Mouse (Mus musculus) neural tube, embryonic 14.5 days (tissue): Measurements from ENCODE around the gene Pde7b. TPM values are rescaled to one million over a fixed set of nuclear protein-coding genes. Genes with fewer than 3 reads are reported as not detected.
A peak's percentile ranks its signal among the peaks of the same experiment; 100 is the strongest.

ENCODE experiments used
- ATAC-seq: fragments of 200-750 bp; cut with Nextera tagmentation; 2 replicates; pipeline ENCODE4 v1.8.0; 2017; ENCODE audit warnings: low read depth, mild to moderate bottlenecking, moderate TSS enrichment, moderate library complexity
- H3K27ac ChIP-seq: fragments of 300-500 bp; sonication (generic); 2 replicates; pipeline ENCODE4 v1.5.1; 2014; ENCODE audit warnings: low read depth, mild to moderate bottlenecking, control low read depth, low read length, moderate library complexity, mixed read lengths
- H3K27me3 ChIP-seq: fragments of 300-500 bp; sonication (generic); 2 replicates; pipeline ENCODE4 v1.6.1; 2014; ENCODE audit warnings: low read length; ENCODE audit not compliant: control insufficient read depth, insufficient read depth
- H3K36me3 ChIP-seq: fragments of 300-500 bp; sonication (generic); 2 replicates; pipeline ENCODE4 v1.6.1; 2014; ENCODE audit warnings: low read length, mixed read lengths; ENCODE audit not compliant: control insufficient read depth, insufficient read depth
- H3K4me1 ChIP-seq: fragments of 300-500 bp; sonication (generic); 2 replicates; pipeline ENCODE4 v1.6.1; 2014; ENCODE audit warnings: low read length; ENCODE audit not compliant: control insufficient read depth, insufficient read depth
- H3K4me2 ChIP-seq: fragments of 300-500 bp; sonication (generic); 2 replicates; pipeline ENCODE4 v1.6.1; 2014; ENCODE audit warnings: mild to moderate bottlenecking, low read depth, low read length, control low read depth
- H3K4me3 ChIP-seq: fragments of 300-500 bp; sonication (generic); 2 replicates; pipeline ENCODE4 v1.5.1; 2014; ENCODE audit warnings: low read depth, low read length, control low read depth, mixed read lengths
- H3K9ac ChIP-seq: fragments of 300-500 bp; sonication (generic); replicated peaks from 2 replicates; pipeline ENCODE4 v1.6.1; 2014; ENCODE audit warnings: low read depth, mild to moderate bottlenecking, control low read depth, low read length, mixed read lengths
- H3K9me3 ChIP-seq: fragments of 300-500 bp; sonication (generic); 2 replicates; pipeline ENCODE4 v1.6.1; 2016; ENCODE audit warnings: low read length; ENCODE audit not compliant: control insufficient read depth
- WGBS: fragments of 180-500 bp; shearing (Covaris S2); extraction: QIAGEN DNeasy Blood & Tissue Kit; methylation state at CpG from one replicate; pipeline ENCODE4 v1.1.7; 2014; 5-methylcytosine and 5-hydroxymethylcytosine counted together
- polyA plus RNA-seq: library from polyadenylated mRNA; unstranded; fragments of >200 nt; fragmentation: Nextera tagmentation; extraction: Ambion mirVana; gene quantifications from 2 replicates; pipeline ENCODE4 v1.2.1, GENCODE M21; 2014

Gene Pde7b
- polyA plus RNA-seq = 2.7 and 3.2 TPM in 2 replicates

DNA sequence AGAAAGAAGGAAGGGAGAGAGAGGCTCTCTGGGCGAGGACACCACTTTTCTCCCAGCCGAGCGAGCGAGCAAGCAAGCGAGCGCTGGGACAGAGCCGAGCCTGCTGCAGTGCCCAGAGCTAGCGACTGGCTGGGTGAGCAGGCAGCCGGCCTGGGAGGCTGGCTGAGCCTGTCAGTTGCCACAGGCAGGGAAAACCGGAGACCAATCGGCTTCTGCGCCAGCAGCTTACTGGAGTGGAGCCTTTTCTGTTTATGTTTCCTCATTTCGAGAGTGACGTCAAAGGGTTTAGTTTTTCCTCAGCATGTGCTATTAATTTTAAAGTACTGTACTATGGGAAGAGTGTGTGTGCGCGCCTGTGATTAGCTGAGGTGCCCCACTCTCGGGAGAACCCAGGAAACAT, at the start of gene Pde7b:
TSS of gene Pde7b (minus strand) at position 173 of the 400 bp plus-strand sequence.
- H3K27ac ChIP-seq = 0 out of 2 replicates have a peak within 1 kb of the TSS, but pooled peaks have one; percentile 28
- H3K4me2 ChIP-seq = peak within 1 kb of the TSS; percentile 52
- no peaks in the 10 kb centered on the region for H3K4me1 ChIP-seq
- H3K36me3 ChIP-seq = no peaks in the 10 kb centered on the region
- peak; percentile 91; the same call in 1 of the 2 replicates for ATAC-seq
- H3K27me3 ChIP-seq = no peaks in the 10 kb centered on the region
- H3K9me3 ChIP-seq = no peaks in the 10 kb centered on the region
- H3K4me3 ChIP-seq = peak within 1 kb of the TSS; percentile 21
- 13% methylated on average over 17 of the region's 17 CpGs for WGBS
- peak within 1 kb of the TSS; percentile 25; the same call in 1 of the 2 replicates for H3K9ac ChIP-seq

DNA sequence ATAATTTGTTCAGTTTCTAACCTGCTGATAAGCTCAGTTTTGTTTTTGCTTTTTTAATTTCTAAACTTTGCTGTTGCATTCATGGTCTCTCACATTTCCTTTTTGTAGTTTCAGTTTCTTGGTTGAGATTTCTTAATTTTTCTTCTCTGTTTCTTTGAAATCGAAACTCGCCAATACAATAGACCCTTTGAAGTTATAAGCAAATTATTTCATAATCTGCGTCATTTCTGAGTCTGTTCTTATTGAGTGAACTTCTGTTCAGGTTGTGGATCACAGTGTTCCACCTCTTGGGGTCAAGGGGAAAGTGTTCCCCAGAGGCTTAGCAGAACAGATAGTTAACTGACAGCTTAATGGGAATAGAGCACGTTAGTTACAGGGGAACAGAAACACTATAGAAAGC, 47.2 kb upstream of the Pde7b start:
- no peaks in the 10 kb centered on the region for H3K36me3 ChIP-seq
- no peaks in the 10 kb centered on the region for H3K27me3 ChIP-seq
- 77% methylated on average over 4 of the region's 4 CpGs for WGBS
- H3K9me3 ChIP-seq = no peaks in the 10 kb centered on the region
- no peaks in the 10 kb centered on the region for H3K4me1 ChIP-seq
- H3K4me3 ChIP-seq = no peak overlapping the region
- no peak overlapping the region for H3K27ac ChIP-seq
- no peak overlapping the region for H3K9ac ChIP-seq
- no peak overlapping the region for H3K4me2 ChIP-seq
- ATAC-seq = no peak

DNA sequence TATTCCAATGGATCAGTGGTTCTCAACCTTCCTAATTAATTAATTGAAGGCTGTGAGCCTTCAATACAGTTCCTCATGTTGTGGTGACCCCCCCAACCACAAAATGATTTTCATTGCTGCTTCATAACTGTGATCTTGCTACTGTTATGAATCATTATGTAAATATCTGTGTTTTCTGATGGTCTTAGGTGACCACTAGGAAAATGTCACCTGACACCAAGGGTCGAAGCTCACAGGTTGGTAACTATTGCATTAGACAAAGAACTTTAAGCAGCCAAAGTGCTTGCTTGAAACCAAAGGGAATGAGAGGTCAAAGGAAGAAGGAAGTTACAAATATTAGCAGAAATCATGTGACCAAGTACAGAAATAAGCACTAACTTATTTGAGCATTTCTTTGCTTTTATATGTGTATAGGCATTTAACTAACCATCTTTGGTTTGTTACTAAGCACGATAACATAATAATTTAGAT, 45.6 kb upstream of the Pde7b start:
- ATAC-seq = no peak
- 94% methylated on average over 2 of the region's 2 CpGs for WGBS
- H3K4me3 ChIP-seq = no peak overlapping the region
- H3K27ac ChIP-seq = no peak overlapping the region
- no peaks in the 10 kb centered on the region for H3K9me3 ChIP-seq
- H3K36me3 ChIP-seq = no peaks in the 10 kb centered on the region
- no peak overlapping the region for H3K4me2 ChIP-seq
- H3K27me3 ChIP-seq = no peaks in the 10 kb centered on the region
- H3K4me1 ChIP-seq = no peaks in the 10 kb centered on the region
- no peak overlapping the region for H3K9ac ChIP-seq

DNA sequence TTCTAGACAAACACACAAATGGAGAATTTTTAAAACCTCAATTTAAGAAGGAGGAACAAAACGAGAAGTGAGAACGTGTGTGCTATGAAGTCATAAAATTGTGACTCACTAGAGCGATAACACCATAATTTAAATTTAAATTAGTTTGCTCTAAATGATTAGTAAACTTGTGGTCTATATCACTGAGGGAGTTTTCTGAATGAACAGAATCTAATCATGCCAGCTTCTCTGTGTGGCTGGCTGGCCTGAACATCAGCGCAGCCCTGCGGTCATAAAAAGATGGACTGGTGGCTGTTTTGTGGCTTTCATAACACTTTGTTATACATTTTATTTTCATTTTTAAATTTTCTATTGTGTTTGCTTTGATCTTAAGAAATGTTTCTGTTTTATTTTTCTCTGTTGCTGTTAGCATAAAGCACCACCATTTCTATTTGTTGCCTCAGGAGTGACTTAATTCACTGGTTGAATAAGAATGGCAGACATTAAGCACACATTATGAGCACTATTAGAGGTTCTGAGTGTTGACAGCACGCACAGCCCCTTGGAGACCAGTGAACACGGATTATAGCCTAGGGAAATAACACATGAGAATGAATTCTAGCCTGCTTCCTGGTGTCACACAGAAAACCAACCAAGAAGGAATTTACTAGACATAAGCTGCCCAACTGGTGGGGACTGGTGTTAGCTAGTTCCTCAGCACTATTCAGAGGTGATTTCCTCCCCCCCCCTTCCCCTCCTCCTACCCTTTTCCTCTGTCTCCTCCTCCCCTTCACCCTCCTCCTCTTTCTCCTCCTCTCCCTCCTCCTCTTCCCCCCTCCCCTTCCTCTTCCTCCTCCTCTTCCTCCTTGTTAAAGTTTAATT, 44.9 kb upstream of the Pde7b start:
- no peaks in the 10 kb centered on the region for H3K9me3 ChIP-seq
- ATAC-seq = peak; percentile 89
- no peak overlapping the region for H3K27ac ChIP-seq
- 47% methylated on average over 7 of the region's 7 CpGs for WGBS
- H3K27me3 ChIP-seq = no peaks in the 10 kb centered on the region
- no peaks in the 10 kb centered on the region for H3K36me3 ChIP-seq
- no peak overlapping the region for H3K9ac ChIP-seq
- no peak overlapping the region for H3K4me3 ChIP-seq
- H3K4me1 ChIP-seq = no peaks in the 10 kb centered on the region
- H3K4me2 ChIP-seq = no peak overlapping the region

DNA sequence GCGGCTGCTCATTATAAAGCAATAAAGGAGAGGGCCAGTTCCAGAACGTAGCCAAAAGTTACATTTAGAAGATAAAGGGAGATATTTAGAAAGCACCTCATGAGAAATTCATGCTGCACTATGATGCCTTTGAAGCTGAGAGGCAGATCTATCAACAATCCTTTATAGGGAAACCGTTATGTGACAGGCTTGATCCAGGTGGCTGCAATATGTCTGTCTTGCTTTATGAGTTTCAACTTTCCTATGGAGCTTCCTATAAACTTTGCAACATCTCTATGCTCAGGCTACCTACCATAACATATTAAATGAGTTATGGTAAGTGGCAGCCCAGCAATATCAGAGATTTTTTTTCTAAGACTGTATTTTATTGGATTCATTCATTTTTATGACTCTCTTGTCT, 39.5 kb upstream of the Pde7b start:
- H3K36me3 ChIP-seq = no peaks in the 10 kb centered on the region
- WGBS = 77% methylated on average over 3 of the region's 3 CpGs
- H3K4me3 ChIP-seq = no peak overlapping the region
- no peak overlapping the region for H3K9ac ChIP-seq
- no peaks in the 10 kb centered on the region for H3K27me3 ChIP-seq
- no peak overlapping the region for H3K27ac ChIP-seq
- ATAC-seq = no peak
- no peaks in the 10 kb centered on the region for H3K4me1 ChIP-seq
- no peak overlapping the region for H3K4me2 ChIP-seq
- H3K9me3 ChIP-seq = no peaks in the 10 kb centered on the region

DNA sequence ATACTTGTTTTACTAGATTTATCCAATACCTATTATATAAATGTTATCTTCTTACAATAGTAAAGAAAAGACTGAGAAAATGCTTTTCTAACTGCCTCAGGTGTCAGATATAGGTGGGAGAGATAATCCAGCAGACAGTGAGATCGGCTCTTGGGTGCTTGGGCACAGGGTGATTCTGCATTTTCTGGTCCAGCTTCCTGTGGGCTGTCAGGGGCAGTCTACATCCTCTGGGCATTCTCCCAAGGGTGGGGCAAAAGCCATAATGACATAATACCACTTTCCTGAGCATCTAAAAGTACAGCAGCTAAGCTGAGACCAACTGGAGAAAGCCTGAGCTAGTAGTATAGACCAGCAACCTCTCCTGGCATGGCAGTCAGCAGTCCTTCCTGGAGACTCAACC, 34.1 kb upstream of the Pde7b start:
- no peaks in the 10 kb centered on the region for H3K4me1 ChIP-seq
- no peaks in the 10 kb centered on the region for H3K36me3 ChIP-seq
- no peak overlapping the region for H3K4me2 ChIP-seq
- H3K9me3 ChIP-seq = no peaks in the 10 kb centered on the region
- H3K9ac ChIP-seq = no peak overlapping the region
- no peak for ATAC-seq
- no peaks in the 10 kb centered on the region for H3K27me3 ChIP-seq
- no peak overlapping the region for H3K4me3 ChIP-seq
- 97% methylated on average over 1 of the region's 1 CpGs for WGBS
- H3K27ac ChIP-seq = no peak overlapping the region

DNA sequence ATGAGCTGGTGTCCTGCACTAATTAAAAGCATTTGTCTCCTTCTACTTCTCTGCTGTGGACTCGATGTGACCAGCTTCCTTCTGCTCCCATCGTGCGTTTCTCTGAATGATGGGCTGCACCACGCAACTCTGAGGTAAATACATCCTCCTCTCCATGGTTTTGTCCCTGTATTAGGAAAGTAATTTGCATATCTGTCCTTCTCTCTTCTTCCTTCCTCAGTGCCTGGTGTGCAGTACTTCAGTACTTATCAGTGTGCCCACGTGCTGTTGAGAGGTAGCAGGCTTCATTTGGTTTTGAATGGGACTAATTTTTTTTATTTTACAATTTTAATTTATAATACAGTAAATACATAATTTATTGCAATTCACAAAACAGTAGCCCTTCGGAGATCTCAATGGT, 33.4 kb upstream of the Pde7b start:
- ATAC-seq = no peak
- Histone ChIP-seq H3K9ac (no peak overlapping the region), H3K4me2 (no peak overlapping the region), H3K27ac (no peak overlapping the region), H3K9me3 (no peaks in the 10 kb centered on the region), H3K4me1 (no peaks in the 10 kb centered on the region), H3K4me3 (no peak overlapping the region), H3K27me3 (no peaks in the 10 kb centered on the region), H3K36me3 (no peaks in the 10 kb centered on the region)
- WGBS = 85% methylated on average over 6 of the region's 6 CpGs

DNA sequence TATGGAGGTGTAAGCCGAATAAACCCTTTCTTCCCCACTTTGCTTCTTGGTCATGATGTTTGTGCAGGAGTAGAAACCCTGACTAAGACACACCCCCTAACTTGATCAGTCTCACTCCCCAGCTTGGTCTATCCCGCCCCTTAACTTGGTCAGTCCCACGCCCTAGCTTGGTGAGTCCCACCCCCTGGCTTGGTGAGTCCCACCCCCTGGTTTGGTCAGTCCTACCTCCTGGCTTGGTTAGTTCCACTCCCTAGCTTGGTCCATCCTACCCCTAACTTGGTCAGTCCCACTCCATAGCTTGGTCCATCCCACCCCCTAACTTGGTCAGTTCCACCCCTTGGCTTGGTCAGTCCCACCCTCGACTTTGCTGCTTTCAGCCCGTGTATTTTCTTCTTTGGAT, 31.3 kb upstream of the Pde7b start:
- Histone ChIP-seq H3K9ac (no peak overlapping the region), H3K4me3 (no peak overlapping the region), H3K36me3 (no peaks in the 10 kb centered on the region), H3K4me1 (no peaks in the 10 kb centered on the region), H3K27ac (no peak overlapping the region), H3K27me3 (no peaks in the 10 kb centered on the region), H3K4me2 (no peak overlapping the region), H3K9me3 (no peaks in the 10 kb centered on the region)
- WGBS = 89% methylated on average over 5 of the region's 5 CpGs
- no peak for ATAC-seq

DNA sequence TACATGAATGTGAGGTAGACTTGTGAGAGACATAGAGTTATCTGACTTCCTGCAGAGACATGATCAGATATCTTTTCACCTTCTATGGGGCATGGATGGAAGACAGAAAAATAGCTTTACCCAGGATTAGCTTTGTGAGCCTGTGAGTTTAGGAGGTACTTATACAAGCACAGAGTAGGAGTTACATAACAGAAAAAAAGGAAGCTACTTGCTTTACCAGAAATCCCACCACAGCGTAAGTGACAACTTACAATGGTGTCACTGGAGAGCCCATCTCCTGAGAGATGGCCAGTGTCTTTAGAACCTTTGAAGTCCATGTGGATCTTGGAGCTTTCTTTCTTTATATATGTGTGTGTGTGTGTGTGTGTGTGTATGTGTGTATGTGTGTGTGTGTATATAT, 28.0 kb upstream of the Pde7b start:
- no peak overlapping the region for H3K4me2 ChIP-seq
- no peaks in the 10 kb centered on the region for H3K27me3 ChIP-seq
- no peak overlapping the region for H3K27ac ChIP-seq
- no peak for ATAC-seq
- H3K36me3 ChIP-seq = no peaks in the 10 kb centered on the region
- WGBS = 100% methylated on average over 1 of the region's 1 CpGs
- no peak overlapping the region for H3K4me3 ChIP-seq
- no peaks in the 10 kb centered on the region for H3K4me1 ChIP-seq
- no peak overlapping the region for H3K9ac ChIP-seq
- no peaks in the 10 kb centered on the region for H3K9me3 ChIP-seq
